Comparison of ENCODE assay signal across 13 mouse cellular contexts in the genomic region with DNA sequence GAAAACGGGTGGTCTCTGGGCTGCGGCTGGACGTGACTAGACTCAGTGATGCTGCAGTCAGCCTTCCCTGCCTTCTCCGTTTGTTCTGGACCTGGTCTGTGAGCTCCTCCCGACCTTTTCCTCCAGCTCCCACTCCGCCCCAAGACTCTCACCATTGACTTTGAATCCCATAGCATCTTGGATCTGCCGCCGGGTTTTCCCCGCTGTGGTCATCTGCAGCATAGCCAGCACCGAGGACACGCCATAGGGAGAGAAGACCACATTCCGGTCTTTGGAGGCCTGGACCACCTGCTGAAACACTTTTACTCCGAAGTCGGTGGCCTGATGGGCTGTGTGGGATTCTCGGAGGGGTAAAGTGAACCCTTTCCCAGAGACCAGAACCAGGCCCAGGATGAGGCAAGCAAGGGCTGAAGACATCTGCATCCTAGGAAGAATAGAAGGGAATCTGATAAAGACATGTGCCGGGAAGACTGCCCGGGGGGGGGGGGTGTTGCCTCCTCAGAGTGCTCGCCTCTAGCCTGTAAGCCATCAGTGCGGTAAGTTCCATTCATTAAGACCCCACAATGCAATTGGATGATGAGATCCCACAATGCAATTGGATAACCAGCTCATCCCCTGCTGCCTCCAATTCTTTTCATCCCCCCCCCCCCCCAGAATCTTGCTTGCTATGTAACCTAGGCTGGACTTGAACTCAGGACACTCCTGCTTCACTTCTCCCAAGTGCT. TPM values are rescaled to one million over a fixed set of nuclear protein-coding genes. Genes with fewer than 3 reads are reported as not detected.
A peak's percentile ranks its signal among the peaks of the same experiment; 100 is the strongest.
DNase-seq lines count a peak whose midpoint lies in the region; ATAC-seq lines count a peak whose summit lies in the region.
"Had no signal": no experiment of that assay in that cellular context is flagged by ENCODE, and none has a peak within 500 bp of the region (broad histone marks: within the 10 kb centered on the region; RNA-seq: fewer than 3 reads in every experiment).

No protein-coding gene starts in this region.

- H3K36me3 ChIP-seq in embryonic facial prominence, embryonic 12.5 days: no peaks in the 10 kb centered on the region
- H3K36me3 ChIP-seq in embryonic facial prominence, embryonic 10.5 days (replicated peaks): no peaks in the 10 kb centered on the region
- no peaks in the 10 kb centered on the region for H3K36me3 ChIP-seq in hindbrain, embryonic 14.5 days (replicated peaks; ENCODE audit: control insufficient read depth, insufficient read depth)
- no peaks in the 10 kb centered on the region for H3K36me3 ChIP-seq in hindbrain, embryonic 16.5 days (ENCODE audit: control insufficient read depth, insufficient read depth, low read length)
- no peaks in the 10 kb centered on the region for H3K36me3 ChIP-seq in midbrain, embryonic 14.5 days (ENCODE audit: control insufficient read depth, insufficient read depth, low read length)
- no peaks in the 10 kb centered on the region for H3K36me3 ChIP-seq in midbrain, embryonic 11.5 days (ENCODE audit: control insufficient read depth, insufficient read depth, low read length)
- H3K36me3 ChIP-seq in kidney, embryonic 16.5 days (ENCODE audit: insufficient read depth, low read length): no peaks in the 10 kb centered on the region
- H3K36me3 ChIP-seq: hindbrain, embryonic 13.5 days; liver, embryonic 12.5 days had no signal

- H3K4me1 ChIP-seq in embryonic facial prominence, embryonic 12.5 days: peaks cover 9% of the 10 kb centered on the region; the same call in 1 of the 2 replicates
- peaks cover 33% of the 10 kb centered on the region for H3K4me1 ChIP-seq in embryonic facial prominence, embryonic 10.5 days
- H3K4me1 ChIP-seq in hindbrain, embryonic 14.5 days (replicated peaks; ENCODE audit: control insufficient read depth, insufficient read depth, low read length): 0 out of 2 replicates have a peak, but pooled peaks cover 4% of the 10 kb centered on the region
- H3K4me1 ChIP-seq in hindbrain, embryonic 16.5 days (ENCODE audit: control insufficient read depth, insufficient read depth, low read depth, low read length): peaks cover 16% of the 10 kb centered on the region
- H3K4me1 ChIP-seq in midbrain, embryonic 14.5 days (ENCODE audit: control insufficient read depth, insufficient read depth, low read length): no peaks in the 10 kb centered on the region
- peaks cover 3% of the 10 kb centered on the region; the same call in 1 of the 2 replicates for H3K4me1 ChIP-seq in midbrain, embryonic 11.5 days (ENCODE audit: control insufficient read depth, insufficient read depth, low read length)
- peaks cover 27% of the 10 kb centered on the region for H3K4me1 ChIP-seq in kidney, embryonic 16.5 days (ENCODE audit: insufficient read depth, low read length)

- H3K4me3 ChIP-seq in embryonic facial prominence, embryonic 12.5 days: no peak overlapping the region
- no peak overlapping the region for H3K4me3 ChIP-seq in embryonic facial prominence, embryonic 10.5 days
- H3K4me3 ChIP-seq in hindbrain, embryonic 14.5 days (replicated peaks; ENCODE audit: low read length): no peak overlapping the region
- H3K4me3 ChIP-seq in hindbrain, embryonic 16.5 days (ENCODE audit: low read length): no peak overlapping the region
- H3K4me3 ChIP-seq in midbrain, embryonic 14.5 days (replicated peaks; ENCODE audit: low read depth, low read length): no peak overlapping the region
- no peak overlapping the region for H3K4me3 ChIP-seq in midbrain, embryonic 11.5 days (ENCODE audit: low read depth, low read length)
- no peak overlapping the region for H3K4me3 ChIP-seq in kidney, embryonic 16.5 days (ENCODE audit: low read length)

- no peak for ATAC-seq in embryonic facial prominence, embryonic 12.5 days (ENCODE audit: insufficient number of reproducible peaks, insufficient read depth, low FRiP score, low TSS enrichment)
- no peak for ATAC-seq in hindbrain, embryonic 14.5 days (ENCODE audit: low FRiP score)
- no peak for ATAC-seq in hindbrain, embryonic 16.5 days
- ATAC-seq in midbrain, embryonic 14.5 days (ENCODE audit: low FRiP score, low TSS enrichment): no peak
- ATAC-seq in midbrain, embryonic 11.5 days (ENCODE audit: low FRiP score): no peak
- ATAC-seq in kidney, embryonic 16.5 days (ENCODE audit: low FRiP score, low TSS enrichment): no peak

- no peaks in the 10 kb centered on the region for H3K27me3 ChIP-seq in embryonic facial prominence, embryonic 12.5 days
- H3K27me3 ChIP-seq in embryonic facial prominence, embryonic 10.5 days (replicated peaks; ENCODE audit: low read depth, poor library complexity, severe bottlenecking): no peaks in the 10 kb centered on the region
- no peaks in the 10 kb centered on the region for H3K27me3 ChIP-seq in hindbrain, embryonic 14.5 days (ENCODE audit: control insufficient read depth, insufficient read depth, low read length)
- H3K27me3 ChIP-seq in hindbrain, embryonic 16.5 days (replicated peaks; ENCODE audit: control insufficient read depth, insufficient read depth, low read length): no peaks in the 10 kb centered on the region
- no peaks in the 10 kb centered on the region for H3K27me3 ChIP-seq in midbrain, embryonic 14.5 days (ENCODE audit: control insufficient read depth, insufficient read depth, low read length)
- H3K27me3 ChIP-seq in midbrain, embryonic 11.5 days (ENCODE audit: control insufficient read depth, insufficient read depth, low read length): no peaks in the 10 kb centered on the region
- H3K27me3 ChIP-seq in kidney, embryonic 16.5 days (ENCODE audit: insufficient read depth, low read length): no peaks in the 10 kb centered on the region

- 88% methylated on average over 19 of the region's 19 CpGs for WGBS in embryonic facial prominence, embryonic 12.5 days
- WGBS in embryonic facial prominence, embryonic 10.5 days: 88% methylated on average over 19 of the region's 19 CpGs
- 87% methylated on average over 19 of the region's 19 CpGs for WGBS in hindbrain, embryonic 14.5 days
- WGBS in hindbrain, embryonic 16.5 days: 89% methylated on average over 19 of the region's 19 CpGs
- WGBS in midbrain, embryonic 14.5 days: 85% methylated on average over 19 of the region's 19 CpGs
- 89% methylated on average over 19 of the region's 19 CpGs for WGBS in midbrain, embryonic 11.5 days
- 88% methylated on average over 19 of the region's 19 CpGs for WGBS in kidney, embryonic 16.5 days

- H3K9ac ChIP-seq in embryonic facial prominence, embryonic 12.5 days: no peak overlapping the region
- H3K9ac ChIP-seq in hindbrain, embryonic 14.5 days: no peak overlapping the region
- no peak overlapping the region for H3K9ac ChIP-seq in hindbrain, embryonic 16.5 days (ENCODE audit: low read depth, low read length)
- H3K9ac ChIP-seq in midbrain, embryonic 14.5 days (replicated peaks; ENCODE audit: low read length): no peak overlapping the region
- H3K9ac ChIP-seq in midbrain, embryonic 11.5 days (ENCODE audit: low read length): no peak overlapping the region
- no peak overlapping the region for H3K9ac ChIP-seq in kidney, embryonic 16.5 days (replicated peaks; ENCODE audit: low read length)
- H3K9ac ChIP-seq: liver, embryonic 12.5 days had no signal

- no peaks in the 10 kb centered on the region for H3K9me3 ChIP-seq in embryonic facial prominence, embryonic 12.5 days
- no peaks in the 10 kb centered on the region for H3K9me3 ChIP-seq in embryonic facial prominence, embryonic 10.5 days
- H3K9me3 ChIP-seq in hindbrain, embryonic 14.5 days (ENCODE audit: control insufficient read depth, low read length): no peaks in the 10 kb centered on the region
- H3K9me3 ChIP-seq in hindbrain, embryonic 16.5 days (ENCODE audit: control insufficient read depth, low read length): no peaks in the 10 kb centered on the region
- H3K9me3 ChIP-seq in midbrain, embryonic 14.5 days (ENCODE audit: control insufficient read depth, low read length): no peaks in the 10 kb centered on the region
- no peaks in the 10 kb centered on the region for H3K9me3 ChIP-seq in midbrain, embryonic 11.5 days (ENCODE audit: control insufficient read depth, low read length)
- H3K9me3 ChIP-seq in kidney, embryonic 16.5 days (ENCODE audit: low read length): no peaks in the 10 kb centered on the region
- H3K9me3 ChIP-seq: hindbrain, embryonic 13.5 days; liver, embryonic 12.5 days had no signal

- no peak overlapping the region for H3K27ac ChIP-seq in embryonic facial prominence, embryonic 12.5 days
- no peak overlapping the region for H3K27ac ChIP-seq in embryonic facial prominence, embryonic 10.5 days (replicated peaks)
- H3K27ac ChIP-seq in hindbrain, embryonic 14.5 days: no peak overlapping the region
- no peak overlapping the region for H3K27ac ChIP-seq in hindbrain, embryonic 16.5 days (ENCODE audit: low read depth, low read length)
- no peak overlapping the region for H3K27ac ChIP-seq in midbrain, embryonic 14.5 days (replicated peaks; ENCODE audit: low read depth, low read length)
- H3K27ac ChIP-seq in midbrain, embryonic 11.5 days (ENCODE audit: low read depth, low read length): no peak overlapping the region
- H3K27ac ChIP-seq in kidney, embryonic 16.5 days (ENCODE audit: low read length): no peak overlapping the region
- H3K27ac ChIP-seq: liver, embryonic 12.5 days had no signal

- DNase-seq in embryonic facial prominence, embryonic 10.5 days (ENCODE audit: low spot score): no peak
- DNase-seq in hindbrain, embryonic 14.5 days (ENCODE audit: low spot score): no peak
- DNase-seq in midbrain, embryonic 14.5 days: no peak
- DNase-seq in midbrain, embryonic 11.5 days (ENCODE audit: low spot score, missing footprints): no peak
- no peak for DNase-seq in cerebellum, postnatal 4 days (ENCODE audit: low spot score in 2 of 2)
- DNase-seq: cerebellum, adult 11-12 months; kidney, postnatal 36 days; thymus, adult 2 months had no signal

- peak overlapping the region; percentile 47; the same call in 1 of the 2 replicates for H3K4me2 ChIP-seq in embryonic facial prominence, embryonic 12.5 days (replicated peaks)
- H3K4me2 ChIP-seq in hindbrain, embryonic 14.5 days (replicated peaks): peak overlapping the region; percentile 50; the same call in 1 of the 2 replicates
- H3K4me2 ChIP-seq in hindbrain, embryonic 16.5 days (ENCODE audit: low read length): no peak overlapping the region
- H3K4me2 ChIP-seq in midbrain, embryonic 14.5 days (ENCODE audit: low read length): peak overlapping the region; percentile 50; the same call in 1 of the 2 replicates
- no peak overlapping the region for H3K4me2 ChIP-seq in midbrain, embryonic 11.5 days
- no peak overlapping the region for H3K4me2 ChIP-seq in kidney, embryonic 16.5 days (replicated peaks; ENCODE audit: low read depth, low read length)

RNA-seq across cellular contexts. Expression of a gene that starts 1.0 kb away (rescaled TPM):
- polyA plus RNA-seq in embryonic facial prominence, embryonic 12.5 days (2016; fragmentation: Nextera tagmentation; extraction: Ambion mirVana): 0.25 and 0.36 TPM in 2 replicates
- polyA plus RNA-seq in embryonic facial prominence, embryonic 10.5 days (2016; fragmentation: Nextera tagmentation; extraction: Ambion mirVana): 0.12 TPM in 1 of 2 replicates, not detected in the other
- 0.25 TPM in 2 replicates for polyA plus RNA-seq in hindbrain, embryonic 14.5 days (2014; fragmentation: Nextera tagmentation; extraction: Ambion mirVana)
- 0.14 TPM in 1 of 2 replicates, not detected in the other for polyA plus RNA-seq in hindbrain, embryonic 16.5 days (2015; fragmentation: Nextera tagmentation; extraction: Ambion mirVana)
- polyA plus RNA-seq in midbrain, embryonic 14.5 days (2014; fragmentation: Nextera tagmentation; extraction: Ambion mirVana): 0.26 and 0.28 TPM in 2 replicates
- polyA plus RNA-seq in midbrain, embryonic 11.5 days (2014; fragmentation: Nextera tagmentation; extraction: Ambion mirVana): not detected in 2 replicates
- polyA plus RNA-seq in kidney, embryonic 16.5 days (2015; fragmentation: Nextera tagmentation; extraction: Ambion mirVana): 0.29 and 0.53 TPM in 2 replicates

RNA-seq across cellular contexts. Expression of a gene that starts 25.1 kb away (rescaled TPM):
- 173 and 175 TPM in 2 replicates for polyA plus RNA-seq in embryonic facial prominence, embryonic 12.5 days (2016; fragmentation: Nextera tagmentation; extraction: Ambion mirVana)
- 177 and 178 TPM in 2 replicates for polyA plus RNA-seq in embryonic facial prominence, embryonic 10.5 days (2016; fragmentation: Nextera tagmentation; extraction: Ambion mirVana)
- 192 and 201 TPM in 2 replicates for polyA plus RNA-seq in hindbrain, embryonic 14.5 days (2014; fragmentation: Nextera tagmentation; extraction: Ambion mirVana)
- 242 and 260 TPM in 2 replicates for polyA plus RNA-seq in hindbrain, embryonic 16.5 days (2015; fragmentation: Nextera tagmentation; extraction: Ambion mirVana)
- 214 and 238 TPM in 2 replicates for polyA plus RNA-seq in midbrain, embryonic 14.5 days (2014; fragmentation: Nextera tagmentation; extraction: Ambion mirVana)
- 176 and 192 TPM in 2 replicates for polyA plus RNA-seq in midbrain, embryonic 11.5 days (2014; fragmentation: Nextera tagmentation; extraction: Ambion mirVana)
- 201 TPM in 2 replicates for polyA plus RNA-seq in kidney, embryonic 16.5 days (2015; fragmentation: Nextera tagmentation; extraction: Ambion mirVana)

RNA-seq across cellular contexts. Expression of a gene that starts 44.9 kb away (rescaled TPM):
- 1.2 and 2.5 TPM in 2 replicates for polyA plus RNA-seq in embryonic facial prominence, embryonic 12.5 days (2016; fragmentation: Nextera tagmentation; extraction: Ambion mirVana)
- 0.39 and 0.40 TPM in 2 replicates for polyA plus RNA-seq in embryonic facial prominence, embryonic 10.5 days (2016; fragmentation: Nextera tagmentation; extraction: Ambion mirVana)
- 7.0 and 9.7 TPM in 2 replicates for polyA plus RNA-seq in hindbrain, embryonic 14.5 days (2014; fragmentation: Nextera tagmentation; extraction: Ambion mirVana)
- 14.1 and 17.0 TPM in 2 replicates for polyA plus RNA-seq in hindbrain, embryonic 16.5 days (2015; fragmentation: Nextera tagmentation; extraction: Ambion mirVana)
- polyA plus RNA-seq in midbrain, embryonic 14.5 days (2014; fragmentation: Nextera tagmentation; extraction: Ambion mirVana): 4.8 and 6.9 TPM in 2 replicates
- 0.40 and 0.59 TPM in 2 replicates for polyA plus RNA-seq in midbrain, embryonic 11.5 days (2014; fragmentation: Nextera tagmentation; extraction: Ambion mirVana)
- polyA plus RNA-seq in kidney, embryonic 16.5 days (2015; fragmentation: Nextera tagmentation; extraction: Ambion mirVana): 0.24 and 0.28 TPM in 2 replicates
- polyA plus RNA-seq: liver, embryonic 12.5 days had no signal

RNA-seq across cellular contexts. Expression of a gene that starts 45.0 kb away (rescaled TPM):
- polyA plus RNA-seq in embryonic facial prominence, embryonic 12.5 days (2016; fragmentation: Nextera tagmentation; extraction: Ambion mirVana): 6.6 and 6.8 TPM in 2 replicates
- polyA plus RNA-seq in embryonic facial prominence, embryonic 10.5 days (2016; fragmentation: Nextera tagmentation; extraction: Ambion mirVana): 3.7 and 3.8 TPM in 2 replicates
- 3.3 and 3.9 TPM in 2 replicates for polyA plus RNA-seq in hindbrain, embryonic 14.5 days (2014; fragmentation: Nextera tagmentation; extraction: Ambion mirVana)
- polyA plus RNA-seq in hindbrain, embryonic 16.5 days (2015; fragmentation: Nextera tagmentation; extraction: Ambion mirVana): 1.8 and 2.3 TPM in 2 replicates
- 1.5 and 2.8 TPM in 2 replicates for polyA plus RNA-seq in midbrain, embryonic 14.5 days (2014; fragmentation: Nextera tagmentation; extraction: Ambion mirVana)
- polyA plus RNA-seq in midbrain, embryonic 11.5 days (2014; fragmentation: Nextera tagmentation; extraction: Ambion mirVana): 4.5 and 4.8 TPM in 2 replicates
- polyA plus RNA-seq in kidney, embryonic 16.5 days (2015; fragmentation: Nextera tagmentation; extraction: Ambion mirVana): 9.4 and 11.9 TPM in 2 replicates

Comparison
In these comparisons a context has a peak if more than half of its experiments do, and no peak if none do; other contexts are left out.
1. H3K4me2 ChIP-seq: peak in embryonic facial prominence, embryonic 12.5 days (single experiment), hindbrain, embryonic 14.5 days (single experiment) and midbrain, embryonic 14.5 days (single experiment); none in hindbrain, embryonic 16.5 days (single experiment), midbrain, embryonic 11.5 days (single experiment) and kidney, embryonic 16.5 days (single experiment).